Mouse (Mus musculus) right cerebral cortex, postnatal 25 days (tissue): ENCODE measurements at regions not wholly inside any gene's neighbourhood (a gene's known extent, or its start where the extent isn't known, plus 50 kb on each side); places are given as distances from the start of the nearest gene placed in this dataset.

ENCODE experiments used
- DNase-seq: peaks from one replicate; pipeline ENCODE4 v3.0.0; 2022

GRCm38 (mm10) chr4:62912891-62913290 is 52.5 kb upstream of the Zfp618 start:
- no peak for DNase-seq
